Mouse (Mus musculus) heart, adult 2 months (tissue): ENCODE data around the gene Tuba3a. TPM values are rescaled to one million over a fixed set of nuclear protein-coding genes. Genes with fewer than 3 reads are reported as not detected.

Source experiments
- DNase-seq, 2 experiments: peaks; one replicate each; pipeline ENCODE4 v3.0.0; 2021
- H3K27ac ChIP-seq: fragments of 200-600 bp; 2 replicates; pipeline ENCODE4 v1.8.1; 2022
- H3K27me3 ChIP-seq: fragments of 200-500 bp; 2 replicates; pipeline ENCODE4 v1.6.1; 2012; ENCODE audit warnings: mild to moderate bottlenecking, low read length, inconsistent platforms, mixed read lengths; ENCODE audit not compliant: control insufficient read depth, insufficient read depth
- H3K36me3 ChIP-seq: fragments of 200-500 bp; 2 replicates; pipeline ENCODE4 v1.6.1; 2012; ENCODE audit warnings: low read length, inconsistent platforms; ENCODE audit not compliant: control insufficient read depth, insufficient read depth
- H3K4me1 ChIP-seq: fragments of 200-500 bp; 2 replicates; pipeline ENCODE4 v1.6.1; 2011; ENCODE audit warnings: low read length; ENCODE audit not compliant: control insufficient read depth, insufficient read depth
- H3K4me3 ChIP-seq: fragments of 200-600 bp; 2 replicates; pipeline ENCODE4 v1.8.1; 2022
- H3K79me2 ChIP-seq: fragments of 200-500 bp; replicated peaks from 2 replicates; pipeline ENCODE4 v1.6.1; 2012; ENCODE audit warnings: mild to moderate bottlenecking, inconsistent platforms, low read length, moderate library complexity, mixed read lengths; ENCODE audit not compliant: control insufficient read depth, insufficient read depth
- H3K9ac ChIP-seq: fragments of 200-500 bp; 2 replicates; pipeline ENCODE4 v1.6.1; 2012; ENCODE audit warnings: low read depth, mild to moderate bottlenecking, control low read depth, inconsistent platforms, low read length, mixed read lengths
- CTCF ChIP-seq: fragments of 200-600 bp; IDR thresholded peaks from 2 replicates; pipeline ENCODE4 v1.8.1; 2022; ENCODE audit warnings: antibody characterized with exemption, mild to moderate bottlenecking, moderate library complexity
- EP300 ChIP-seq: fragments of 200-500 bp; IDR thresholded peaks from 2 replicates; pipeline ENCODE4 v1.6.1; 2011; ENCODE audit warnings: low read depth, low read length, control low read depth; ENCODE audit not compliant: insufficient read depth
- POLR2A ChIP-seq: fragments of 200-500 bp; IDR thresholded peaks from 2 replicates; pipeline ENCODE4 v1.6.1; 2011; ENCODE audit warnings: mild to moderate bottlenecking, low read depth, low read length, control low read depth; ENCODE audit not compliant: insufficient read depth
- WGBS: fragments of 180-500 bp; shearing (Covaris S2); methylation state at CpG from one replicate; pipeline ENCODE4 v1.1.7; 2018; 5-methylcytosine and 5-hydroxymethylcytosine counted together
- intact Hi-C: fragments of 180-260 bp; cut with DNase I; formaldehyde crosslinking; loops from one replicate; pipeline ENCODE4 v1.15.1; 2025
- polyA plus RNA-seq: library from polyadenylated mRNA; depleted of rRNA; stranded (reverse); fragments of >200 nt; gene quantifications from 2 replicates; pipeline ENCODE4 v1.2.3, GENCODE M21; 2012
- total RNA-seq, 2 experiments: library from RNA; stranded (reverse); gene quantifications; 2 replicates each; pipeline ENCODE4 v1.2.3; 2021

Tuba3a gene
- total and polyA plus RNA-seq, 3 experiments, result 0.92 TPM; not detected in 2

DNA sequence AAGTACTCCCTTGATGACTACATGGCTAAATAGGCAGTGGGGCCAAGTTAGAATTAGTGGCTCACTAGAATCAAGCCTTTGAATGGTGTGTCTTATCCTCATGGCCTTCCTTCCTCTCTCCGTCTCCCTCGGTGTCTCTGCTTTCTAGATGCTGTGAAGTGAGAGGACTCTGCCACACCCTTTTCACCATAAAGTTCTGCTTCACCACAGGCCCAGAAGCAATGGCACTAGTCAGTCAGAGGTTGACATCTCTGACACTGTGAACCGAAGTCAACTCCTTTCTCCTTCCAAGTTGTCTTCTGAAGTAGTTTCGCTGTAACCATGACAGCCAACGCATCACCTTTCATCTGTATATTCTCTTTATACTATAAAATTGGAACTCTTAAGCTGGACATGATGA is 46.3 kb downstream of the Tuba3a start:
- H3K9ac ChIP-seq, result no peak overlapping the region
- H3K4me1 ChIP-seq, result no peaks in the 10 kb centered on the region
- no peaks in the 10 kb centered on the region for H3K27me3 ChIP-seq
- 89% methylated on average over 5 of the region's 5 CpGs for WGBS
- TF ChIP-seq CTCF (no peak), EP300 (no peak), POLR2A (no peak)
- intact Hi-C loops, result no loop called here
- no peak overlapping the region for H3K27ac ChIP-seq
- DNase-seq, result no peak
- H3K4me3 ChIP-seq, result no peak overlapping the region
- H3K36me3 ChIP-seq, result no peaks in the 10 kb centered on the region
- no peaks in the 10 kb centered on the region for H3K79me2 ChIP-seq

DNA sequence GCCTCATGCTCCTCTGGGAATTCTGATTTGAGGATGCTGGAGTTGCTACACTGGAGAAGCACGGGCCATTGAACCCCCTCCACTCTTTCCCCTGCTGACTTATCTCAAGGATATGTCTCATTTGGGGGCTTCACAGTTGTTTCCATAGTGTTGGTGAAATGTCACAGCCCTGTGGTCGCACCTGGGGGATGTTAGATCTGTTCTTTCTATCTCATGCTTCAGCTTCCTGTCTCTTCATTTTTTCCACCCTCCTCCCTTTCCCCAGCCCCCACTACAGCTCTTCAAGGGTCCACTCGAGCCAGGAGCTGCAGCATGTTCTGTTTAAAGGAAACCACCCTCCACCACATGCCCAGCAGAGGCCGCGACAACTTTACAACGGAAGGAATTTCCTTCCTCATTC is 47.4 kb downstream of the Tuba3a start:
- Histone ChIP-seq H3K36me3 (no peaks in the 10 kb centered on the region), H3K4me3 (no peak overlapping the region), H3K4me1 (peaks cover 7% of the 10 kb centered on the region), H3K79me2 (no peaks in the 10 kb centered on the region), H3K27me3 (no peaks in the 10 kb centered on the region), H3K27ac (no peak overlapping the region), H3K9ac (no peak overlapping the region)
- no peak for DNase-seq
- intact Hi-C loops, result no loop called here
- TF ChIP-seq CTCF, result no peak
- no peak for TF ChIP-seq EP300
- TF ChIP-seq POLR2A, result no peak
- 24% methylated on average over 6 of the region's 6 CpGs for WGBS

DNA sequence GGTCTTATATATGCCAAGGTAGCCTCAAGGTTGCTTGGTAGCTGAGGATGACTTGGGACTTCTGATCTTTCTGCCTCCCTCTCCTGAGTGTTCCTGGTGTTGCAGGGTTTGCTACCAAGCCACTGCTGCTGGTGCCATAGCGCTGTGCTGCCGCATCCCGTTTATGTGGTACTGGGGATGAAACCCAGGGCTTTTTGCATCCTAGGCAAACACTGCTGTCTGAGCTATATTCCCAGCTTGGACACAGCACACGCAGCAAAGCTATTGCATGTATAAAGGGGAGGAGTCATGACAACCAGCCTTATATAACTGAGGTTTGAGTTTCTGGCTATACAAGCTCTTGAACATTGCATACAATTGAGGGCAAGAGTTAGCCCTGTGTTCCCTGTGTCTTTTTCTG is 48.4 kb downstream of the Tuba3a start:
- Histone ChIP-seq H3K79me2 (no peaks in the 10 kb centered on the region), H3K36me3 (no peaks in the 10 kb centered on the region), H3K4me1 (peaks cover 7% of the 10 kb centered on the region), H3K4me3 (no peak overlapping the region), H3K9ac (no peak overlapping the region), H3K27ac (no peak overlapping the region), H3K27me3 (no peaks in the 10 kb centered on the region)
- 80% methylated on average over 4 of the region's 4 CpGs for WGBS
- no peak for DNase-seq
- TF ChIP-seq CTCF (no peak), EP300 (no peak), POLR2A (no peak)
- intact Hi-C loops, result no loop called here

DNA sequence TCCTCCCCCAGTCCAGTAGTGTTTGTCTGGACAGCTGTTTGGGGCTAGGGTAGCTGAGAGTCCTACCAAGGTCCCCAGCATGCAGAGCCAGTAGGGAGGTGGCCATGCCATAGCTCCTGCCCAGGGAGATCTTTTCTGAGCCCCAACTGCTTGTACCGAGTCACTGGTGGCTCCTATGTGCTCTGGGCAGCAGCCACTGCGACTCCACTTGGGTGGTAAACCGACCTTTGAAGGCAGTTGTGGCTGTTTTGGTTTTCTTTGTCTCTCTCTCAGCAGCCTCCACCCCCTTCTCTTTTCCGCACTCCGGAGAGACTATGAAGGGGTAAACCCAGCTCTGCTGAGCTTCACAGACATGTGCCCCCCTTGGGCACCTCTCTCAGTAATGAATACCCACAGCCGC is 49.1 kb downstream of the Tuba3a start, which contains the start of gene Cd27:
Gene Cd27, minus strand, starts transcription at position 229 of the 400 bp plus-strand sequence.
- Histone ChIP-seq H3K9ac (no peak within 1 kb of the TSS), H3K27me3 (no peaks in the 10 kb centered on the region), H3K36me3 (no peaks in the 10 kb centered on the region; the same call in 1 of the 2 replicates), H3K4me1 (peaks cover 11% of the 10 kb centered on the region), H3K4me3 (no peak within 1 kb of the TSS), H3K27ac (no peak within 1 kb of the TSS), H3K79me2 (no peaks in the 10 kb centered on the region)
- intact Hi-C loops, result no loop called here
- 71% methylated on average over 6 of the region's 6 CpGs for WGBS
- DNase-seq, result no peak
- TF ChIP-seq EP300 (no peak), CTCF (no peak), POLR2A (no peak)

DNA sequence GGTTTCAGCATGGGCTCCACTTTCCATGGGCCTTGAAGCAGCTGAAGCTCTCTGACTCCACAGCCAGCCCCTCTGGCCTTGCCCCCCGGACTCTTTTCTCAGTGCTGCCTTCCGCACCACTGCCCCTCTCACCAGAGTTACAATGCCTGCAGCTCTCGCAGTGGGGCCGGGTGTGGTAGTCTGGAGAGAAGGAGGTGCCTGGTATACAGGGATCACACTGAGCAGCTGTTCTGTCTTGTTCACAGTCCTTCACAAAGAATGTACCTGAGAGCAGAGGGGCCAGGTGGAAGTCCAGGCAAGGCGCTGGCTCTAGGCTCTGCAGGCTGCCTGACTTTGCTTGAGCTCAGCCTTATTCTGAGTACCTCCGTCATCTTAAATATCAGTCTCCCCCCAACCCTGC is 49.5 kb downstream of the Tuba3a start:
- H3K9ac ChIP-seq, result no peak overlapping the region
- H3K4me1 ChIP-seq, result peaks cover 11% of the 10 kb centered on the region
- no peak overlapping the region for H3K4me3 ChIP-seq
- WGBS, result 93% methylated on average over 6 of the region's 6 CpGs
- no peaks in the 10 kb centered on the region for H3K79me2 ChIP-seq
- no peak overlapping the region for H3K27ac ChIP-seq
- no peaks in the 10 kb centered on the region; the same call in 1 of the 2 replicates for H3K36me3 ChIP-seq
- intact Hi-C loops, result no loop called here
- TF ChIP-seq POLR2A (no peak), EP300 (no peak), CTCF (no peak)
- H3K27me3 ChIP-seq, result no peaks in the 10 kb centered on the region
- DNase-seq, result no peak

DNA sequence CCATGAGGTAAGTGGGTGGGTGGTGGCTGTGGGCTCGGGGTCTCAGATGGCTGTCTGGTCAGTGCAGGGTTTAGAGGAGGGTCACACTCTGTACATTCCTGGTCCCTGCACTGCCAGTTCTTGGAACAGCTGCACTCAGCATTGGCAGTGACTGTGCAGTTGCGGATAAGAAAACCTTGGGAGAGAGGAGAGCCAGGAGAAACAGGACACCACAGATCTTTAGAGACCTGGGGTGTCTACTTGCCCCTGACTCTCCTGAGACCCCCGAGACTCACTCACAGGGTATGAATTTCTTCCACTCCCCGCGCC is 51.4 kb downstream of the Tuba3a start:
- TF ChIP-seq POLR2A (no peak), CTCF (no peak), EP300 (no peak)
- 46% methylated on average over 5 of the region's 5 CpGs for WGBS
- Histone ChIP-seq H3K9ac (no peak overlapping the region), H3K36me3 (no peaks in the 10 kb centered on the region; the same call in 1 of the 2 replicates), H3K27ac (peak overlapping the region; percentile 62), H3K27me3 (no peaks in the 10 kb centered on the region), H3K4me1 (peaks cover 11% of the 10 kb centered on the region), H3K4me3 (no peak overlapping the region), H3K79me2 (no peaks in the 10 kb centered on the region)
- no peak for DNase-seq
- intact Hi-C loops, result no loop called here
